Mouse (Mus musculus) embryonic facial prominence, embryonic 11.5 days (tissue): ENCODE measurements at regions not wholly inside any gene's neighbourhood (a gene's known extent, or its start where the extent isn't known, plus 50 kb on each side); places are given as distances from the start of the nearest gene placed in this dataset.
A peak's percentile ranks its signal among the peaks of the same experiment; 100 is the strongest.

Experiments
- ATAC-seq: fragments of 200-750 bp; cut with Nextera tagmentation; replicated peaks from 2 replicates; pipeline ENCODE4 v1.8.0; 2017; ENCODE audit warnings: low read depth; ENCODE audit not compliant: insufficient number of reproducible peaks, low FRiP score, low TSS enrichment
- DNase-seq: peaks from one replicate; pipeline ENCODE4 v3.0.0-alpha.2; 2015; ENCODE audit warnings: low spot score
- H3K27ac ChIP-seq: fragments of 300-500 bp; sonication (generic); replicated peaks from 2 replicates; pipeline ENCODE4 v1.5.1; 2014; ENCODE audit warnings: mild to moderate bottlenecking, low read depth, low read length, control low read depth
- H3K27me3 ChIP-seq: fragments of 300-500 bp; sonication (generic); 2 replicates; pipeline ENCODE4 v1.6.1; 2014; ENCODE audit warnings: mild to moderate bottlenecking, low read length, moderate library complexity, mixed read lengths; ENCODE audit not compliant: control insufficient read depth, insufficient read depth
- H3K36me3 ChIP-seq: fragments of 300-500 bp; sonication (generic); replicated peaks from 2 replicates; pipeline ENCODE4 v1.6.1; 2014; ENCODE audit warnings: low read depth, mild to moderate bottlenecking, low read length, moderate library complexity, mixed read lengths; ENCODE audit not compliant: control insufficient read depth, insufficient read depth
- H3K4me1 ChIP-seq: fragments of 300-500 bp; sonication (generic); 2 replicates; pipeline ENCODE4 v1.6.1; 2014; ENCODE audit warnings: low read length, mixed read lengths; ENCODE audit not compliant: control insufficient read depth, insufficient read depth
- H3K4me2 ChIP-seq: fragments of 300-500 bp; sonication (generic); 2 replicates; pipeline ENCODE4 v1.6.1; 2014; ENCODE audit warnings: low read depth, mild to moderate bottlenecking, control low read depth, low read length, moderate library complexity
- H3K4me3 ChIP-seq: fragments of 300-500 bp; sonication (generic); 2 replicates; pipeline ENCODE4 v1.5.1; 2014; ENCODE audit warnings: low read depth, low read length, control low read depth
- H3K9ac ChIP-seq: fragments of 300-500 bp; sonication (generic); replicated peaks from 2 replicates; pipeline ENCODE4 v1.6.1; 2014; ENCODE audit warnings: mild to moderate bottlenecking, control low read depth, low read length
- H3K9me3 ChIP-seq: fragments of 300-500 bp; sonication (generic); replicated peaks from 2 replicates; pipeline ENCODE4 v1.6.1; 2016; ENCODE audit warnings: mild to moderate bottlenecking, low read length, inconsistent platforms, mixed read lengths; ENCODE audit not compliant: control insufficient read depth
- WGBS: fragments of 180-500 bp; shearing (Covaris S2); extraction: QIAGEN DNeasy Blood & Tissue Kit; methylation state at CpG from one replicate; pipeline ENCODE4 v1.1.7; 2014; 5-methylcytosine and 5-hydroxymethylcytosine counted together

DNA sequence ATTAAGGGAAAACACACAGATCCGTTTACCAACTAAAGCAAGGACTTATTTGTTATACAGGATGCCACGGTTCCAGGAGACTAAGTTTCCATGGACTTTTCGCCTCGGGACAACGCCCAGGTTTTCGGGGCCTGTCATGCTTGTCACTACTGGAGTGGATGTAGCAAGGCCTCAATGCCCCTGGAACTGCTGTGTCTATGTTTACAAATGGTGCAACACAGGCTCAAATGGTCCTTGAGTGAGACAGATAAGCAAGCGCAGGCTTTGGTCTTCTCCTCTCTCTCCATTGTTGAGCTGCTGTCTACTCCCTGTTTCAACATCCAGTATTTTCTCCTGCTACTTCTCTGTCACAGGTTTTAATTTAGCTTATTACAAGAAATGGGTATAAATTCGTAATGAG lies 202.1 kb upstream of the Mmadhc start:
- H3K27ac ChIP-seq, result no peak overlapping the region
- no peaks in the 10 kb centered on the region for H3K4me1 ChIP-seq
- WGBS, result 92% methylated on average over 8 of the region's 8 CpGs
- no peaks in the 10 kb centered on the region for H3K36me3 ChIP-seq
- DNase-seq (no peak), ATAC-seq (no peak)
- no peaks in the 10 kb centered on the region for H3K9me3 ChIP-seq
- H3K27me3 ChIP-seq, result no peaks in the 10 kb centered on the region
- H3K4me2 ChIP-seq, result no peak overlapping the region
- no peak overlapping the region for H3K4me3 ChIP-seq
- no peak overlapping the region for H3K9ac ChIP-seq

- Histone ChIP-seq H3K4me3 (no peak overlapping the region), H3K9me3 (no peaks in the 10 kb centered on the region)
These were observed 199.4 kb upstream of the Mmadhc start for GRCm38 (mm10) chr2:50496057-50496433.

DNA sequence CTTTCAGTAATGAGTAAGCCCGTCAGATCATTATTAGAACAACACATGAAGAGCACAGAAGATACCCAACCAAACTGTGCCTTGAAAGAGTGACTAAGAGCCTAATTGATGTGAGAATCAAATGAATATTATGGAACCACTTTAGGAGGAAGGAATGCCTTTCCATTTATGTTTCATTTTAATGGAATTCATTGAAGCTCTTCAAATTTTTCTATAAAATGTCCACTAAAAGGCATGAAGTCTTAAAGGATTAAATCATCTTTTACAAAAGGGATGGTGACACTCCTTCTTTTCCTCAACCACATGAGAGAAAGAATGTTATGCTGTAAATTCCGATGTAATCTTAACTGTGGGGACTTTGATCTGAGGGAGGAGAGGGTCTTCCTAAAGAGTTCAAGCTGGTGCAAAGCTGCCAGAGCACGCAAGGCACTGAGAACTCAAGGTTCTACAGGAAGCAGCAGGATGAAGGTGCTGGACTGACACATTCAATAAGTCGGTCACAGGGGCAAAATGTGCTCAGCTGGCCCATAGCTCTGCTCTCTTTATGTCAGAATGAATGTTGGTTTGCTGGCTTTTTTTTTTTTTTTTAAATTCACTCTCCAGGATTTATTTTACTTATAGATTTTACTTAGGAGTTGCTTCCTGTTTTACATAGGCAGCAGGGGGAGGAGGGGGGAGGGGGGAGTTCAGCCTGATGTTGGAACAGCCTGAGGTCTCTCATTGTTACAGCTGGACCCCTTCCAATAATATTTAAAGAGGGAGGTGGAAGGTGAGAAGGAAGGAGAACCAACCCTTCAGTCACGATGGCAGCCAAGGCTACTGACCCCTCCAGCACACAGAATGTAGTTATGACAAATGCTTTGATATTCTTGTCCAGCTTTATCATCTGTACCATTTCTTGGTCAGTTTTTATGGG lies 198.8 kb upstream of the Mmadhc start:
- Histone ChIP-seq H3K27me3 (no peaks in the 10 kb centered on the region), H3K27ac (no peak overlapping the region), H3K9ac (no peak overlapping the region), H3K4me2 (no peak overlapping the region), H3K4me3 (no peak overlapping the region), H3K36me3 (no peaks in the 10 kb centered on the region), H3K9me3 (no peaks in the 10 kb centered on the region), H3K4me1 (no peaks in the 10 kb centered on the region)
- DNase-seq, result peak; percentile 32
- no peak for ATAC-seq
- 53% methylated on average over 5 of the region's 5 CpGs for WGBS

More at GRCm38 (mm10) chr2:50496057-50496433, 199.4 kb upstream of the Mmadhc start:
- no peaks in the 10 kb centered on the region for H3K36me3 ChIP-seq
- H3K4me1 ChIP-seq, result no peaks in the 10 kb centered on the region
- DNase-seq (no peak), ATAC-seq (no peak)
- H3K27ac ChIP-seq, result no peak overlapping the region
- no peak overlapping the region for H3K4me2 ChIP-seq
- 69% methylated on average over 3 of the region's 3 CpGs for WGBS
- H3K9ac ChIP-seq, result no peak overlapping the region
- H3K27me3 ChIP-seq, result no peaks in the 10 kb centered on the region

DNA sequence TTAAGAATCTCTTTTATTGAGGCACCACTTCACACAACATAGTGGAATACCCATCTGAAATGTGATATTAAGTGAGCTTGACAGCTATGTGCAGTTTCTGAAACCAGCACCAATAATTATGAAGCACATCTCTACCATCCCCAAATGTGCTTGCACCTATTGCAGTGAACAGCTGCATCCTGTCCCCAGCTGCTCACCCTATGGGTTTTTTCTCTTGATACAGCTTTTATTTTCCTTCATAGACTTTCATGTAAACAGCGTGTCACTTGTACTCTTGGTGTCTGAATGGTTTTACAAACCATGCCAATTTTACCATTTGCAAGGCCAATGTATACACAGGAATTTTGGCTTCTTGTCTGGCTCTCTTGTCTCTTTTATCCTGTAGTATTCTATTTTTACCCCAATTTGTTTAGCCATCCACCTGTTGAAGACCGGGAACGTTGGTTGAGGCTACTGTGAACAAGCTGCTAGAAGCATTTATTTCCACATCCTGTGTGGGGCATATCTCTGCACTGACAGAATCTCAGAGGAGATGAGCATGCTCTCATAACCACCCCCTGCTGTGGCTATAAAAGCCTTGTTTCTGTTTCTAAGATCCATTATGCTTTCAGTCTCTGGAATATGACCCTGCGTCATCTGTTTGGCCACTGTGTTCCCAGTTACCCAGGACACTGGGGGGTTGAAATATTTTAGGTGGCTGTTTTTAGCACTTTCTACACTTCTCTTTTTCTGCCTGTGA lies 197.2 kb upstream of the Mmadhc start:
- Histone ChIP-seq H3K9me3 (no peaks in the 10 kb centered on the region), H3K4me1 (no peaks in the 10 kb centered on the region), H3K9ac (no peak overlapping the region), H3K4me2 (no peak overlapping the region), H3K4me3 (no peak overlapping the region), H3K27ac (no peak overlapping the region), H3K36me3 (no peaks in the 10 kb centered on the region), H3K27me3 (no peaks in the 10 kb centered on the region)
- 81% methylated on average over 4 of the region's 4 CpGs for WGBS
- ATAC-seq (no peak), DNase-seq (no peak)

- WGBS, result 46% methylated on average over 4 of the region's 4 CpGs
These were observed 167.2 kb upstream of the Mmadhc start for GRCm38 (mm10) chr2:50463799-50464198.

DNA sequence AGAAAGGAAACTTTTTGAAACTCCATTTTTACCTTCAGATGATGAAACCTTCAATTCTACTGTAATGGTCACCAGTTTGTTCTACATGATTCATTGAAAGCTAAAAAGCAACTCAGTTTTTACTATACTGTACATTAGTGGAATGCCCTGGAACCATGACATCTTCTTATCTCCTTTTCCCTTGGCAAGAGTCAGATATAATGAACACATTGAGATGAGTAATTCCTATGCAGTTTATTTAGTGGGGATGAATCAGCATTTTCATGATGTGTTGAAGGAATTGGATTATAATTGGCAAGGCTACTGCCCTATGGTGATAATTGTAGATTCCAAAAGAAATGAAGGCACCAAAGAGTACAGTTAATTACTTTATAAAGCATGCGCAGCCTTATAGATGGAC lies 165.8 kb upstream of the Mmadhc start:
- Histone ChIP-seq H3K36me3 (no peaks in the 10 kb centered on the region), H3K4me3 (no peak overlapping the region), H3K27ac (no peak overlapping the region), H3K9ac (no peak overlapping the region), H3K4me1 (no peaks in the 10 kb centered on the region), H3K9me3 (no peaks in the 10 kb centered on the region), H3K4me2 (no peak overlapping the region), H3K27me3 (no peaks in the 10 kb centered on the region)
- ATAC-seq, result no peak
- no peak for DNase-seq
- WGBS, result 98% methylated on average over 1 of the region's 1 CpGs

More at GRCm38 (mm10) chr2:50463799-50464198, 167.2 kb upstream of the Mmadhc start:
- Histone ChIP-seq H3K27me3 (no peaks in the 10 kb centered on the region), H3K4me3 (no peak overlapping the region), H3K27ac (no peak overlapping the region), H3K9me3 (no peaks in the 10 kb centered on the region), H3K9ac (no peak overlapping the region), H3K4me2 (no peak overlapping the region), H3K36me3 (no peaks in the 10 kb centered on the region), H3K4me1 (no peaks in the 10 kb centered on the region)
- ATAC-seq (no peak), DNase-seq (peak; percentile 46)

- no peaks in the 10 kb centered on the region for H3K36me3 ChIP-seq
- WGBS, result 74% methylated on average over 1 of the region's 1 CpGs
- H3K9ac ChIP-seq, result no peak overlapping the region
- H3K9me3 ChIP-seq, result no peaks in the 10 kb centered on the region
- H3K4me3 ChIP-seq, result no peak overlapping the region
- H3K27ac ChIP-seq, result no peak overlapping the region
- no peaks in the 10 kb centered on the region for H3K4me1 ChIP-seq
- no peak overlapping the region for H3K4me2 ChIP-seq
- no peaks in the 10 kb centered on the region for H3K27me3 ChIP-seq
- ATAC-seq (no peak), DNase-seq (no peak)
These were observed 160.1 kb upstream of the Mmadhc start for GRCm38 (mm10) chr2:50456654-50457053.

GRCm38 (mm10) chr2:50448117-50448516 lies 151.5 kb upstream of the Mmadhc start:
- H3K9me3 ChIP-seq, result no peaks in the 10 kb centered on the region
- no peak overlapping the region for H3K9ac ChIP-seq
- no peak for DNase-seq
- H3K4me1 ChIP-seq, result no peaks in the 10 kb centered on the region
- no peaks in the 10 kb centered on the region for H3K27me3 ChIP-seq
- no peak overlapping the region for H3K4me3 ChIP-seq
- no peaks in the 10 kb centered on the region for H3K36me3 ChIP-seq
- ATAC-seq, result no peak
- H3K27ac ChIP-seq, result no peak overlapping the region
- H3K4me2 ChIP-seq, result no peak overlapping the region
